Mouse (Mus musculus): ENCODE data around the gene Gmeb2. TPM values are rescaled to one million over a fixed set of nuclear protein-coding genes. Genes with fewer than 3 reads are reported as not detected.

Gmeb2 gene
- polyA plus RNA-seq, 1 experiment, result 12.8 TPM

DNA sequence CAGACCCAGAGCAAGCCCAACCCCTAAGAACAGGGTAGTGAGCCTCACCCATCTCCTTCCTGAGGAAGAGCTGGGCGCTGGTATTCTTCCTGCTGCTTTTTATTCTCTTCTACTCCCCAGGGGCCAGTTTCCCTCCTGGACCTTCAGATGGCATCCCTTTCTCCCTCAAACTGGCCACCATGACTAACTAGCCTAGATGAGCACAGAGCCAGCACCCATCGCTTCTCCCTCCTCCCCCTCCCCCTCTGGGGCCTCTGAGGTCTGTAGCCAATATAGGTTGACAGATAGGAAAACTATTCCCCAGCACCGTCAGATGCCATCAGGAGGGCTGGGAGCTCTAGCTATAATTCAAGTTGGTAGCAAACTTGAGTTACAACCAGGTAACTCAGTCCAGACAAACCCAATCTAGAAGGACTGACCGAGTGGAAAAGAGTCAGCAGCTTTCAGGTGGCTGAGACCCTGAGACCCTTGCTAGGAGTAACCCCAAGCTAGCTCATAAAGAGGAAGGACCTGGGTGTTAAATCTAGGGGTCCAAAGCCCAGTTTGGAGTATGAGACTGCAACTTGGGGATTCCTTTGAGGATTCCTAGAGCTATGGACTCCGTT, 68.9 kb downstream of the Gmeb2 start:
- H3K4me3 ChIP-seq (ENCODE audit: insufficient read depth, low read depth, low read length), result no peak overlapping the region

DNA sequence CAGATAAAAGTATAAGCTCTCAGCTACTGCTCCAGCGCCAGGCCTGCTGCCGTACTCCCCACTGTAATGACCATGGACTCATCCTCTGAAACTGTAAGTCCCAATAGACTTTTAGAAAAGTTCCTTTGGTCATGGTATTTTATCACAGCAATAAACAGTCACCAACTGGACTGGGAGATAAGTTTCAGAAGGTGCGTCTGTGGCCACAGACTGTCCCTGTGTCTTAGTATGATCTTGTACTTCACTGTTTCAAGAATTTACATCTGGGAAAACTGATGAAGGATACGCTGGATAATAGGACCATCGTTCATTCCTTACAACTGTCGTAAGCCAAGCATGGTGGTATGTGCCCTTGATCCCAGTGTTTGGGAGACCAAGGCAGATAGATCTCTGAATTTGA, 71.8 kb downstream of the Gmeb2 start:
- H3K36me3 ChIP-seq (ENCODE audit: control insufficient read depth, insufficient read depth, low read length), result no peaks in the 10 kb centered on the region
- TF ChIP-seq POLR2A (IDR thresholded peaks at IDR 0.05; ENCODE audit: low read depth, low read length) (no peak), CTCF (conservative IDR thresholded peaks at IDR 0.05; ENCODE audit: insufficient read depth, insufficient read length, low read depth, low read length) (no peak)
- DNase-seq, result no peak
- H3K27ac ChIP-seq (ENCODE audit: insufficient read depth, low read depth, low read length), result no peak overlapping the region
- H3K4me3 ChIP-seq (ENCODE audit: insufficient read depth, low read depth, low read length), result no peak overlapping the region
- peaks cover 4% of the 10 kb centered on the region; the same call in 1 of the 2 replicates for H3K4me1 ChIP-seq (ENCODE audit: control insufficient read depth, insufficient read depth, low read length)
- no peaks in the 10 kb centered on the region for H3K27me3 ChIP-seq (replicated peaks; ENCODE audit: control insufficient read depth, insufficient read depth, low read length)
- WGBS, result 96% methylated on average over 6 of the region's 6 CpGs

More for the DNA sequence above, 68.9 kb downstream of the Gmeb2 start:
- DNase-seq, result peak; percentile 44
- Histone ChIP-seq H3K27ac (ENCODE audit: insufficient read depth, low read depth, low read length) (peak overlapping the region; percentile 34), H3K4me1 (ENCODE audit: control insufficient read depth, insufficient read depth, low read length) (peaks cover 4% of the 10 kb centered on the region; the same call in 1 of the 2 replicates), H3K36me3 (ENCODE audit: control insufficient read depth, insufficient read depth, low read length) (no peaks in the 10 kb centered on the region), H3K27me3 (replicated peaks; ENCODE audit: control insufficient read depth, insufficient read depth, low read length) (no peaks in the 10 kb centered on the region)
- 57% methylated on average over 5 of the region's 5 CpGs for WGBS
- TF ChIP-seq CTCF (conservative IDR thresholded peaks at IDR 0.05; ENCODE audit: insufficient read depth, insufficient read length, low read depth, low read length), result no peak

DNA sequence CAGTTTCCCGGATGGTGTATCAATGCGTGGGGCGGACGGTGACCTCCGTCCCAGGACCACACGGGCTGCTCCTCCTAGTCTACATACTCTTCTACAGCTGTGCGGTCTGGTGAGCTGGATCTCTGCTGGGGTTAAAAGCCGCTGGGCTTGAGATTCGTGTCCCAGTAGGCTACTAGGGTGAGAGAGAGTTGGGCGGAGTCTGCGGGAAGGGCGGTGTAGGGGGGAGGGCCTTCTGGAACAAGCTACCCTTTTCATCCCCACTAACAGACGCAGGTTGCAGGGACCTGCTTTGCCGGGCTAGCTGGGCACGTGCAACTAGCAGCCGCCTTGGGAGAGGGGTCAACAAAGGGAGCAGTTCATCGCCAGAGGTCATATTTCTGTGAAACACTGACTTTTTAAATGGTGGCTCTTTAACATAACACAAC, 74.8 kb downstream of the Gmeb2 start, which contains the start of gene Srms:
TSS of gene Srms (minus strand) at position 165 of the 425 bp plus-strand sequence.
- DNase-seq, result peak; percentile 64

DNA sequence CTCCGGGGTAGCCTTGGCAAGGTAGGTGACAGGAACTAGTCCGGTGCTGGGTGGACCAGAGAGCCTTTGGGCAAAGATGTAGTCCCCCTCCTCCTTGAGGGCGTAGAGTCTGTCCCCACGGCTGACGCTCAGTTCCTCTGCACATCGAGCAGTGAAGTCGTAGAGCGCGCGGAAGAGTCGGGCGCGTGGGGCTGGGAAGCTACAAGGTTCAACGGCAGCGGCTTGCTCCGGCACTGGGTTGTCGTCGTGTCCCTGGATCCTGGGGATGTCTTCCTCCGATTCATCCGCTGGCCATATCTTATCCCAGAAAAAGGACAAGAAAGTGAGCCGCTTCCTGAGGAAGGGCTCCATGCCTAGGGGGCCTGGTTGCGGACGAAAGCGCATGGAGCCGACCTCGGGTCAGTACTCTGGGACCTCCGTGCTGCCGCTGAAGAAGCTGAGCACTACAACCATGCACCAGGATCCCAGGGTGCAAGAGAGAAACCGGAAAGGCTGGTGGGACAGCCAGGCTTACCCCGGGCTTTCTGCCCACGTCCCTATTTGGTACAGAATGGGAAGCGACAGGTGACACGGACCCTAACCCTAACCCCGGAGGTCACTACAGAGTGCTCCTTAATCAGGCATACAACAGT, 75.3 kb downstream of the Gmeb2 start:
- no peak for DNase-seq
- Histone ChIP-seq H3K36me3 (ENCODE audit: control insufficient read depth, insufficient read depth, low read length) (no peaks in the 10 kb centered on the region), H3K27me3 (replicated peaks; ENCODE audit: control insufficient read depth, insufficient read depth, low read length) (no peaks in the 10 kb centered on the region), H3K4me3 (ENCODE audit: insufficient read depth, low read depth, low read length) (peak overlapping the region; percentile 47), H3K27ac (ENCODE audit: insufficient read depth, low read depth, low read length) (no peak overlapping the region), H3K4me1 (ENCODE audit: control insufficient read depth, insufficient read depth, low read length) (no peaks in the 10 kb centered on the region)
- no peak for TF ChIP-seq CTCF (conservative IDR thresholded peaks at IDR 0.05; ENCODE audit: insufficient read depth, insufficient read length, low read depth, low read length)
- TF ChIP-seq POLR2A (IDR thresholded peaks at IDR 0.05; ENCODE audit: low read depth, low read length), result no peak
- 3% methylated on average over 34 of the region's 34 CpGs for whole genome bisulfite sequencing

More for the DNA sequence above, 74.8 kb downstream of the Gmeb2 start, which contains the start of gene Srms:
- WGBS, result 3% methylated on average over 17 of the region's 17 CpGs
- H3K27ac ChIP-seq (ENCODE audit: insufficient read depth, low read depth, low read length), result no peak within 1 kb of the TSS
- H3K4me1 ChIP-seq (ENCODE audit: control insufficient read depth, insufficient read depth, low read length), result no peaks in the 10 kb centered on the region
- H3K36me3 ChIP-seq (ENCODE audit: control insufficient read depth, insufficient read depth, low read length), result no peaks in the 10 kb centered on the region
- H3K4me3 ChIP-seq (ENCODE audit: insufficient read depth, low read depth, low read length), result peak within 1 kb of the TSS; percentile 47
- no peaks in the 10 kb centered on the region for H3K27me3 ChIP-seq (replicated peaks; ENCODE audit: control insufficient read depth, insufficient read depth, low read length)
- no peak for TF ChIP-seq CTCF (conservative IDR thresholded peaks at IDR 0.05; ENCODE audit: insufficient read depth, insufficient read length, low read depth, low read length)
- TF ChIP-seq POLR2A (IDR thresholded peaks at IDR 0.05; ENCODE audit: low read depth, low read length), result no peak

DNA sequence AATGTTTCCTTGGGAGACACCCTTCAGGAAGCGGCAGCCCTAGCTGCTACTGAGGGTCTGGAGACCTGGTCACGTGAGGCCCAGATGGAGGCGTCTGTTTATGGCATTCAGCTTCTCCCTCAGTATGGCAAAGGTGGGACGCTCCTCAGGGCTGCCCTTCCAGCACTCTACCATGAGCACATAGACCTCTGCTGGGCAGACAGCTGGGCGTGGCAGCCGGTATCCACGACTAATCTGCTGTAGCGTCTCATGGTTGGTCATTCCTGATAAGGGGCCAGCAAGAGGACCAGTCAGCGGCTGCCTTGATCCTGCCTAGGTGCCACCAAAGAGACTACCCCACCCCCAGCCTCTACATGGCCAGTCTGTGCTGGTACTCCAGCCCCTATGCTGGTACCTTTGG, 81.7 kb downstream of the Gmeb2 start:
- H3K4me1 ChIP-seq (ENCODE audit: control insufficient read depth, insufficient read depth, low read length), result no peaks in the 10 kb centered on the region
- no peak overlapping the region for H3K27ac ChIP-seq (ENCODE audit: insufficient read depth, low read depth, low read length)
- TF ChIP-seq CTCF (conservative IDR thresholded peaks at IDR 0.05; ENCODE audit: insufficient read depth, insufficient read length, low read depth, low read length), result no peak
- TF ChIP-seq POLR2A (IDR thresholded peaks at IDR 0.05; ENCODE audit: low read depth, low read length), result no peak
- no peaks in the 10 kb centered on the region for H3K27me3 ChIP-seq (replicated peaks; ENCODE audit: control insufficient read depth, insufficient read depth, low read length)
- DNase-seq, result no peak
- H3K36me3 ChIP-seq (ENCODE audit: control insufficient read depth, insufficient read depth, low read length), result no peaks in the 10 kb centered on the region
- H3K4me3 ChIP-seq (ENCODE audit: insufficient read depth, low read depth, low read length), result no peak overlapping the region
- 78% methylated on average over 9 of the region's 9 CpGs for WGBS

DNA sequence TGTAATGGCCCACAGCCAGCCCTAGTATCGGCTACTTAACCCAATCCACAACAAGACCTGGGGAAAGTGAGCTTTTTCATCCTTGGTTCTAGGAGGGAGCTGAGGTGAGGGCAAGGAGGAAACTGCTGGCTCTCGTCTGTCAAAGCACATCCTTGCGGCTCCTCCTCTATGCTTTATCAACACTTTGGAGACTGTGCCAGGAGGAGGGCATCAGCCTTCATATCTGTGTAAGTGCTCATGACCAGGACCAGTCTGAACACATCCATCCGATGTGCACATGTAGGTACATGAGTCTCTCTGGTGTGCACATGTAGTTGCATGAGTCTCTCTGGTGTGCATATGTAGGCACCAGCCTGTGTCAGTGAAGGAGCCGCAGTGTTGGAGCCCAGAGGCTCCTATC, 82.2 kb downstream of the Gmeb2 start:
- no peaks in the 10 kb centered on the region for H3K27me3 ChIP-seq (replicated peaks; ENCODE audit: control insufficient read depth, insufficient read depth, low read length)
- H3K36me3 ChIP-seq (ENCODE audit: control insufficient read depth, insufficient read depth, low read length), result no peaks in the 10 kb centered on the region
- no peak for DNase-seq
- H3K27ac ChIP-seq (ENCODE audit: insufficient read depth, low read depth, low read length), result no peak overlapping the region
- TF ChIP-seq POLR2A (IDR thresholded peaks at IDR 0.05; ENCODE audit: low read depth, low read length), result no peak
- no peak for TF ChIP-seq CTCF (conservative IDR thresholded peaks at IDR 0.05; ENCODE audit: insufficient read depth, insufficient read length, low read depth, low read length)
- WGBS, result 80% methylated on average over 5 of the region's 5 CpGs
- H3K4me1 ChIP-seq (ENCODE audit: control insufficient read depth, insufficient read depth, low read length), result no peaks in the 10 kb centered on the region
- no peak overlapping the region for H3K4me3 ChIP-seq (ENCODE audit: insufficient read depth, low read depth, low read length)

DNA sequence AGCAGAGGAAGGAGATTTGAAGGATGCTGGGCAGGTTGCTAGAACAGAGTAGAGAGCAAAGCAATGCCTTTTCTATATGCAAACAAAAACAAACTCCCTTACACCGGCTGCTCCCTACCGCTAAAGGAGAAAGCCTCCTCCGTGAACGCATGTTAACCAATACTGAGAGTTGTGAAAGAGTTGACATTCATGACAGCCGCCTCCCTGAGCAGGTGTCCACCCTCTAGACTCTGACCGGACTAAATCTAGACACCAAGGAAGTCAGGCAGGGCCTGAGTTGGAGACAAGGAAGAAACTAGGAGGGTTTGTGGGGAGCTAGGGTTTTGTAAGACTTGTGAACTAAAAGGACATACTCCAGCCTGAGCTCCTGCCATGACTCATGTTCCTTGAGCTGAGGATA, 84.9 kb downstream of the Gmeb2 start:
- Histone ChIP-seq H3K27ac (ENCODE audit: insufficient read depth, low read depth, low read length) (no peak overlapping the region), H3K4me3 (ENCODE audit: insufficient read depth, low read depth, low read length) (no peak overlapping the region), H3K36me3 (ENCODE audit: control insufficient read depth, insufficient read depth, low read length) (no peaks in the 10 kb centered on the region), H3K27me3 (replicated peaks; ENCODE audit: control insufficient read depth, insufficient read depth, low read length) (no peaks in the 10 kb centered on the region), H3K4me1 (ENCODE audit: control insufficient read depth, insufficient read depth, low read length) (no peaks in the 10 kb centered on the region)
- WGBS, result 67% methylated on average over 6 of the region's 6 CpGs
- no peak for DNase-seq
- TF ChIP-seq POLR2A (IDR thresholded peaks at IDR 0.05; ENCODE audit: low read depth, low read length) (no peak), CTCF (conservative IDR thresholded peaks at IDR 0.05; ENCODE audit: insufficient read depth, insufficient read length, low read depth, low read length) (no peak)

Measured in kidney, adult 2 months (tissue).